8 mouse cellular contexts compared by ENCODE assay signal in genomic region chr1:171238463-171238862, GRCm38 (mm10). TPM values are rescaled to one million over a fixed set of nuclear protein-coding genes. Genes with fewer than 3 reads are reported as not detected.
A peak's percentile ranks its signal among the peaks of the same experiment; 100 is the strongest.
DNase-seq lines count a peak whose midpoint lies in the region; ATAC-seq and TF ChIP-seq lines count a peak whose summit lies in the region.

No protein-coding gene starts in this region.

- peaks cover 100% of the 10 kb centered on the region for H3K36me3 ChIP-seq in forebrain, embryonic 10.5 days (replicated peaks)
- peaks cover 98% of the 10 kb centered on the region for H3K36me3 ChIP-seq in forebrain, embryonic 13.5 days (ENCODE audit: poor library complexity, severe bottlenecking)
- H3K36me3 ChIP-seq in testis, adult 2 months (ENCODE audit: control insufficient read depth, insufficient read depth, low read length) = peaks cover 7% of the 10 kb centered on the region
- peaks cover 100% of the 10 kb centered on the region for H3K36me3 ChIP-seq in embryonic facial prominence, embryonic 10.5 days (replicated peaks)
- H3K36me3 ChIP-seq in kidney, postnatal 0 days (ENCODE audit: insufficient read depth, low read length) = peaks cover 75% of the 10 kb centered on the region

- DNase-seq in forebrain, embryonic 10.5 days (ENCODE audit: extremely low spot score, low spot score) = peak; percentile 60
- DNase-seq in testis, postnatal 14 days (ENCODE audit: low spot score) = no peak
- DNase-seq in embryonic facial prominence, embryonic 10.5 days (ENCODE audit: low spot score) = peak; percentile 72
- peak; percentile 54 for DNase-seq in kidney, postnatal 0 days (ENCODE audit: low spot score)
- DNase-seq in thymus, postnatal 25 days = peak; percentile 54

- no peak overlapping the region for H3K9ac ChIP-seq in forebrain, embryonic 13.5 days
- no peak overlapping the region for H3K9ac ChIP-seq in kidney, postnatal 0 days (ENCODE audit: low read depth, low read length)

- 75% methylated on average over 14 of the region's 14 CpGs for WGBS in forebrain, embryonic 10.5 days
- WGBS in forebrain, embryonic 13.5 days = 72% methylated on average over 14 of the region's 14 CpGs
- 74% methylated on average over 14 of the region's 14 CpGs for WGBS in embryonic facial prominence, embryonic 10.5 days
- 67% methylated on average over 14 of the region's 14 CpGs for WGBS in kidney, postnatal 0 days

- H3K9me3 ChIP-seq in forebrain, embryonic 10.5 days = no peaks in the 10 kb centered on the region
- H3K9me3 ChIP-seq in forebrain, embryonic 13.5 days (replicated peaks) = no peaks in the 10 kb centered on the region
- no peaks in the 10 kb centered on the region for H3K9me3 ChIP-seq in embryonic facial prominence, embryonic 10.5 days
- no peaks in the 10 kb centered on the region for H3K9me3 ChIP-seq in kidney, postnatal 0 days (replicated peaks; ENCODE audit: low read length)

- H3K27ac ChIP-seq in forebrain, embryonic 10.5 days = no peak overlapping the region
- no peak overlapping the region for H3K27ac ChIP-seq in forebrain, embryonic 13.5 days
- H3K27ac ChIP-seq in testis, adult 2 months (ENCODE audit: control insufficient read depth, insufficient read depth, low read depth, low read length) = no peak overlapping the region
- no peak overlapping the region for H3K27ac ChIP-seq in embryonic facial prominence, embryonic 10.5 days (replicated peaks)
- H3K27ac ChIP-seq in kidney, postnatal 0 days = no peak overlapping the region

- peaks cover 4% of the 10 kb centered on the region; the same call in 1 of the 2 replicates for H3K4me1 ChIP-seq in forebrain, embryonic 10.5 days
- H3K4me1 ChIP-seq in forebrain, embryonic 13.5 days = no peaks in the 10 kb centered on the region
- H3K4me1 ChIP-seq in testis, adult 2 months (ENCODE audit: control insufficient read depth, insufficient read depth, low read length) = peaks cover 2% of the 10 kb centered on the region; the same call in 1 of the 2 replicates
- peaks cover 4% of the 10 kb centered on the region; the same call in 1 of the 2 replicates for H3K4me1 ChIP-seq in embryonic facial prominence, embryonic 10.5 days
- H3K4me1 ChIP-seq in kidney, postnatal 0 days (replicated peaks; ENCODE audit: insufficient read depth, low read length) = 0 out of 2 replicates have a peak, but pooled peaks cover 3% of the 10 kb centered on the region

- H3K4me3 ChIP-seq in forebrain, embryonic 10.5 days = no peak overlapping the region
- H3K4me3 ChIP-seq in forebrain, embryonic 13.5 days = no peak overlapping the region
- H3K4me3 ChIP-seq in testis, adult 2 months (ENCODE audit: control insufficient read depth, low read depth, low read length) = no peak overlapping the region
- no peak overlapping the region for H3K4me3 ChIP-seq in embryonic facial prominence, embryonic 10.5 days
- H3K4me3 ChIP-seq in kidney, postnatal 0 days (replicated peaks; ENCODE audit: low read depth, low read length) = no peak overlapping the region

- H3K27me3 ChIP-seq in forebrain, embryonic 10.5 days (ENCODE audit: poor library complexity, severe bottlenecking) = no peaks in the 10 kb centered on the region
- no peaks in the 10 kb centered on the region for H3K27me3 ChIP-seq in forebrain, embryonic 13.5 days
- no peaks in the 10 kb centered on the region for H3K27me3 ChIP-seq in testis, adult 2 months (ENCODE audit: control insufficient read depth, insufficient read depth, low read length)
- no peaks in the 10 kb centered on the region for H3K27me3 ChIP-seq in embryonic facial prominence, embryonic 10.5 days (replicated peaks; ENCODE audit: low read depth, poor library complexity, severe bottlenecking)
- H3K27me3 ChIP-seq in kidney, postnatal 0 days (ENCODE audit: insufficient read depth, low read length) = no peaks in the 10 kb centered on the region

- peak; percentile 67; the same call in 1 of the 2 replicates for TF ChIP-seq CTCF in testis, adult 2 months (IDR thresholded peaks at IDR 0.05; ENCODE audit: control insufficient read depth, insufficient read depth, insufficient replicate concordance, low read depth, low read length)
- TF ChIP-seq CTCF in kidney, postnatal 0 days (IDR thresholded peaks at IDR 0.05; ENCODE audit: low read depth) = peak; percentile 84

- TF ChIP-seq POLR2A in testis, adult 2 months (IDR thresholded peaks at IDR 0.05; ENCODE audit: control insufficient read depth, low read depth, low read length) = no peak

- no peak overlapping the region for H3K4me2 ChIP-seq in forebrain, embryonic 13.5 days
- H3K4me2 ChIP-seq in kidney, postnatal 0 days (ENCODE audit: low read length) = no peak overlapping the region

- no peak for ATAC-seq in forebrain, embryonic 13.5 days
- ATAC-seq in kidney, postnatal 0 days (replicated peaks; ENCODE audit: low FRiP score, low read depth) = no peak
- peak; percentile 82 for ATAC-seq in megakaryocyte progenitor cell, adult 5-6 weeks (replicated peaks; ENCODE audit: poor library complexity)

RNA-seq across cellular contexts. Expression of gene Fcer1g, which starts 4.3 kb away (rescaled TPM):
- 12.0 and 12.1 TPM in 2 replicates for polyA plus RNA-seq in forebrain, embryonic 10.5 days (2016; fragmentation: Nextera tagmentation; extraction: Ambion mirVana)
- polyA plus RNA-seq in forebrain, embryonic 13.5 days (2015; fragmentation: Nextera tagmentation; extraction: Ambion mirVana) = 12.3 and 12.8 TPM in 2 replicates
- 5.8 and 8.2 TPM in 2 replicates for polyA plus RNA-seq in testis, adult 2 months (2012; rRNA removed)
- 12.4 and 16.5 TPM in 2 replicates for polyA plus RNA-seq in embryonic facial prominence, embryonic 10.5 days (2016; fragmentation: Nextera tagmentation; extraction: Ambion mirVana)
- polyA plus RNA-seq in kidney, postnatal 0 days (2015; fragmentation: Nextera tagmentation; extraction: Ambion mirVana) = 38.8 and 50.1 TPM in 2 replicates
- total RNA-seq in megakaryocyte progenitor cell, adult 5-6 weeks (2015) = 293 and 379 TPM in 2 replicates
- total RNA-seq in megakaryocyte progenitor cell, adult 5-6 weeks (2017) = 101 and 178 TPM in 2 replicates

RNA-seq across cellular contexts. Expression of gene Adamts4, which starts 11.8 kb away (rescaled TPM):
- 9.3 and 10.8 TPM in 2 replicates for polyA plus RNA-seq in forebrain, embryonic 10.5 days (2016; fragmentation: Nextera tagmentation; extraction: Ambion mirVana)
- 6.9 and 7.3 TPM in 2 replicates for polyA plus RNA-seq in forebrain, embryonic 13.5 days (2015; fragmentation: Nextera tagmentation; extraction: Ambion mirVana)
- polyA plus RNA-seq in testis, adult 2 months (2012; rRNA removed) = 0.52 and 1.0 TPM in 2 replicates
- 11.8 and 12.7 TPM in 2 replicates for polyA plus RNA-seq in embryonic facial prominence, embryonic 10.5 days (2016; fragmentation: Nextera tagmentation; extraction: Ambion mirVana)
- 5.2 and 7.0 TPM in 2 replicates for polyA plus RNA-seq in kidney, postnatal 0 days (2015; fragmentation: Nextera tagmentation; extraction: Ambion mirVana)
- not detected in 2 replicates for total RNA-seq in megakaryocyte progenitor cell, adult 5-6 weeks (2015)
- not detected in 2 replicates for total RNA-seq in megakaryocyte progenitor cell, adult 5-6 weeks (2017)

RNA-seq across cellular contexts. Expression of gene Ndufs2, which starts 12.7 kb away (rescaled TPM):
- 270 and 274 TPM in 2 replicates for polyA plus RNA-seq in forebrain, embryonic 10.5 days (2016; fragmentation: Nextera tagmentation; extraction: Ambion mirVana)
- 216 and 221 TPM in 2 replicates for polyA plus RNA-seq in forebrain, embryonic 13.5 days (2015; fragmentation: Nextera tagmentation; extraction: Ambion mirVana)
- 86.0 and 91.4 TPM in 2 replicates for polyA plus RNA-seq in testis, adult 2 months (2012; rRNA removed)
- polyA plus RNA-seq in embryonic facial prominence, embryonic 10.5 days (2016; fragmentation: Nextera tagmentation; extraction: Ambion mirVana) = 269 and 279 TPM in 2 replicates
- polyA plus RNA-seq in kidney, postnatal 0 days (2015; fragmentation: Nextera tagmentation; extraction: Ambion mirVana) = 375 and 405 TPM in 2 replicates
- 255 and 280 TPM in 2 replicates for total RNA-seq in megakaryocyte progenitor cell, adult 5-6 weeks (2015)
- 323 and 395 TPM in 2 replicates for total RNA-seq in megakaryocyte progenitor cell, adult 5-6 weeks (2017)

RNA-seq across cellular contexts. Expression of gene Apoa2, which starts 13.6 kb away (rescaled TPM):
- 2.9 and 4.2 TPM in 2 replicates for polyA plus RNA-seq in forebrain, embryonic 10.5 days (2016; fragmentation: Nextera tagmentation; extraction: Ambion mirVana)
- polyA plus RNA-seq in forebrain, embryonic 13.5 days (2015; fragmentation: Nextera tagmentation; extraction: Ambion mirVana) = 2.6 and 8.3 TPM in 2 replicates
- 8.0 and 8.3 TPM in 2 replicates for polyA plus RNA-seq in testis, adult 2 months (2012; rRNA removed)
- polyA plus RNA-seq in embryonic facial prominence, embryonic 10.5 days (2016; fragmentation: Nextera tagmentation; extraction: Ambion mirVana) = 2.7 and 3.1 TPM in 2 replicates
- 20.2 and 21.1 TPM in 2 replicates for polyA plus RNA-seq in kidney, postnatal 0 days (2015; fragmentation: Nextera tagmentation; extraction: Ambion mirVana)
- total RNA-seq in megakaryocyte progenitor cell, adult 5-6 weeks (2015) = 0.94 and 2.3 TPM in 2 replicates
- not detected in 2 replicates for total RNA-seq in megakaryocyte progenitor cell, adult 5-6 weeks (2017)

RNA-seq across cellular contexts. Expression of gene Tomm40l, which starts 16.1 kb away (rescaled TPM):
- 31.0 and 37.2 TPM in 2 replicates for polyA plus RNA-seq in forebrain, embryonic 10.5 days (2016; fragmentation: Nextera tagmentation; extraction: Ambion mirVana)
- polyA plus RNA-seq in forebrain, embryonic 13.5 days (2015; fragmentation: Nextera tagmentation; extraction: Ambion mirVana) = 33.8 and 43.0 TPM in 2 replicates
- 4.5 and 6.5 TPM in 2 replicates for polyA plus RNA-seq in testis, adult 2 months (2012; rRNA removed)
- polyA plus RNA-seq in embryonic facial prominence, embryonic 10.5 days (2016; fragmentation: Nextera tagmentation; extraction: Ambion mirVana) = 32.4 and 33.3 TPM in 2 replicates
- polyA plus RNA-seq in kidney, postnatal 0 days (2015; fragmentation: Nextera tagmentation; extraction: Ambion mirVana) = 32.3 and 32.4 TPM in 2 replicates
- total RNA-seq in megakaryocyte progenitor cell, adult 5-6 weeks (2015) = 13.0 and 15.4 TPM in 2 replicates
- 18.2 and 25.7 TPM in 2 replicates for total RNA-seq in megakaryocyte progenitor cell, adult 5-6 weeks (2017)
